Mouse (Mus musculus): ENCODE results near the gene Plin1.

DNA sequence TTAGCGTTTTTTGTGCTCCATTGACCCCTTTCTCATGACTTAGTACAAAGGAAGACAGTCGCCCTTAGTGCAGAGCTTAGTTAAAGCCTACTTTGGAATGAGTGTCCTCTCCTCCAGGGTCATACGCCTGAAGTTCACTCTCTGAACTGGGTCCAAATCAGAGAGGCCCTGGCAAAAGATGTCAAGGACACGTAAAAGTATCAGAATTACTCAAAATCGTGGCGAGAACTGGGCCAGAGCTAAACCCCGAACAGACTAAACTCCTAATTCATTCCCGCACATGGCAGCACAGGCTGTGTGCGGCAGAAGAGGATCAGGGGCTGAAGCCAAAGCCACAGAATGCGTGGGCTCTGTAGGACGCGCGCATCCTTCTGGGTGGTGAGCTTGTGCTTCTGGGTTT lies 1.3 kb downstream of the Plin1 start:
- no peak for TF ChIP-seq POLR2A (IDR thresholded peaks at IDR 0.05; ENCODE audit: borderline replicate concordance, extremely low read depth, low read depth, low read length)
- no peak for TF ChIP-seq CTCF (IDR thresholded peaks at IDR 0.05; ENCODE audit: insufficient read depth, low read length)
